Mouse (Mus musculus): Measurements from ENCODE around the gene Tcf20. TPM values are rescaled to one million over a fixed set of nuclear protein-coding genes. Genes with fewer than 3 reads are reported as not detected.

Gene Tcf20
- total and polyA plus RNA-seq, 3 experiments = 27.0 to 47.2 (median 29.0) TPM

GRCm38 (mm10) chr15:82928844-82929243 is 58.8 kb downstream of the Tcf20 start:
- Histone ChIP-seq H3K9ac (ENCODE audit: insufficient read depth, low read depth) (no peak overlapping the region), H3K4me2 (ENCODE audit: insufficient read depth, low read depth, poor library complexity, severe bottlenecking) (no peak overlapping the region), H3K9me3 (replicated peaks; ENCODE audit: low read length) (no peaks in the 10 kb centered on the region), H3K36me3 (replicated peaks in 1 of 2; ENCODE audit: control insufficient read depth in 1 of 2, insufficient read depth in 1 of 2, low read length in 1 of 2) (no peaks in the 10 kb centered on the region), H3K4me1 (ENCODE audit: control insufficient read depth in 1 of 2, insufficient read depth in 2 of 2) (peaks cover 0 to 28% of the 10 kb centered on the region in 2 experiments; a peak in 2 of 4 replicates), H3K27ac (ENCODE audit: insufficient read depth, low read depth) (no peak overlapping the region), H3K79me2 (replicated peaks; ENCODE audit: control insufficient read depth, extremely low read depth, insufficient read depth, poor library complexity, severe bottlenecking) (no peaks in the 10 kb centered on the region), H3K4me3 (replicated peaks in 1 of 3; ENCODE audit: low read depth in 2 of 3, low read length in 2 of 3, poor library complexity in 1 of 3) (no peak overlapping the region), H3K27me3 (replicated peaks) (no peaks in the 10 kb centered on the region)
- TF ChIP-seq E2F4 (IDR thresholded peaks at IDR 0.05; ENCODE audit: insufficient replicate concordance, low read depth, low read length) (no peak), USF1 (IDR thresholded peaks at IDR 0.05; ENCODE audit: low read depth, low read length) (no peak), IRF4 (IDR thresholded peaks at IDR 0.05; ENCODE audit: low read depth, low read length) (no peak), MEF2A (IDR thresholded peaks at IDR 0.05; ENCODE audit: borderline replicate concordance, low read depth, low read length) (no peak), POLR2AphosphoS2 (IDR thresholded peaks at IDR 0.05; ENCODE audit: low read depth, low read length) (no peak), CHD2 (IDR thresholded peaks at IDR 0.05; ENCODE audit: low read length) (no peak), USF2 (conservative IDR thresholded peaks at IDR 0.05; ENCODE audit: low read depth, low read length) (no peak), MAZ (IDR thresholded peaks at IDR 0.05; ENCODE audit: low read depth, low read length) (no peak), CTCF (conservative IDR thresholded peaks at IDR 0.05 in 1 of 2, IDR thresholded peaks at IDR 0.05 in 1 of 2; ENCODE audit: low read depth in 2 of 2, low read length in 2 of 2) (no peak), EP300 (IDR thresholded peaks at IDR 0.05; ENCODE audit: low read length) (no peak), CHD1 (IDR thresholded peaks at IDR 0.05; ENCODE audit: low read depth, low read length) (no peak), KAT2A (IDR thresholded peaks at IDR 0.05; ENCODE audit: insufficient replicate concordance, low read length) (no peak), UBTF (IDR thresholded peaks at IDR 0.05; ENCODE audit: low read depth, low read length) (no peak), JUND (conservative IDR thresholded peaks at IDR 0.05; ENCODE audit: low read depth, low read length) (no peak), RAD21 (IDR thresholded peaks at IDR 0.05; ENCODE audit: low read depth, low read length) (no peak), NRF1 (IDR thresholded peaks at IDR 0.05; ENCODE audit: low read depth, low read length) (no peak)
- in situ Hi-C loops (cut with MboI; ENCODE audit: low pct_ligation_motif_present, low pct_unique_long_range_greater_than_20kb, low sequenced_read_pairs) (no loop called here), dilution Hi-C loops (cut with MboI; ENCODE audit: extremely low pct_ligation_motif_present, extremely low pct_unique_long_range_greater_than_20kb, low sequenced_read_pairs) (no loop called here)
- DNase-seq (ENCODE audit: extremely low read depth) = no peak

DNA sequence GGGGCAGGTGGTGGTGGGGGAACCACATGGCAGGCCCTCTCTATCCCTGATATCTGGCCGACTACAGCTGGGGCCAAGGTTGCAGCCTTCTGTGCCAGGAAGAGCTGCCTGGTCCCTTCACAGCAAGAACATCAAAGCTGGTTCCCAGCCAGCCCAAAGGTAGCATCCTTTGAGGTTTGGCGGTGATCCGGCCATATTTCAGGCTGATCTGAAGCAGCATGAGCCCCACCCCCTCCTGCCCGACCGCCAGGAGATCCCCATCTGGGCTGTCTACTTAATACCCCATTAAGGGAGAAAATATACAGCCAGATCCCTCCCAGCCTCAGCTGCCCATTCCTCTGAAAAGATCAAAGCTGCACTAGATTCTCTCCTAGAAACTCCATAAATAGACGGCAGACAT is 59.6 kb downstream of the Tcf20 start:
- dilution Hi-C loops (cut with MboI; ENCODE audit: extremely low pct_ligation_motif_present, extremely low pct_unique_long_range_greater_than_20kb, low sequenced_read_pairs) = no loop called here
- Histone ChIP-seq H3K27me3 (replicated peaks) (no peaks in the 10 kb centered on the region), H3K4me2 (ENCODE audit: insufficient read depth, low read depth, poor library complexity, severe bottlenecking) (no peak overlapping the region), H3K79me2 (replicated peaks; ENCODE audit: control insufficient read depth, extremely low read depth, insufficient read depth, poor library complexity, severe bottlenecking) (no peaks in the 10 kb centered on the region), H3K9ac (ENCODE audit: insufficient read depth, low read depth) (no peak overlapping the region), H3K27ac (ENCODE audit: insufficient read depth, low read depth) (no peak overlapping the region), H3K4me3 (replicated peaks in 1 of 3; ENCODE audit: low read depth in 2 of 3, low read length in 2 of 3, poor library complexity in 1 of 3) (no peak overlapping the region), H3K36me3 (replicated peaks in 1 of 2; ENCODE audit: control insufficient read depth in 1 of 2, insufficient read depth in 1 of 2, low read length in 1 of 2) (no peaks in the 10 kb centered on the region), H3K9me3 (replicated peaks; ENCODE audit: low read length) (no peaks in the 10 kb centered on the region), H3K4me1 (ENCODE audit: control insufficient read depth in 1 of 2, insufficient read depth in 2 of 2) (peaks cover 0 to 22% of the 10 kb centered on the region in 2 experiments; a peak in 2 of 4 replicates)
- in situ Hi-C loops (cut with MboI; ENCODE audit: low pct_ligation_motif_present, low pct_unique_long_range_greater_than_20kb, low sequenced_read_pairs) = no loop called here
- TF ChIP-seq ETS1 (conservative IDR thresholded peaks at IDR 0.05; ENCODE audit: low read depth, low read length) (no peak), RAD21 (IDR thresholded peaks at IDR 0.05; ENCODE audit: low read depth, low read length) (no peak), ZMIZ1 (IDR thresholded peaks at IDR 0.05; ENCODE audit: low read depth, low read length) (no peak), NRF1 (IDR thresholded peaks at IDR 0.05; ENCODE audit: low read depth, low read length) (no peak), JUND (conservative IDR thresholded peaks at IDR 0.05; ENCODE audit: low read depth, low read length) (no peak), TCF12 (IDR thresholded peaks at IDR 0.05; ENCODE audit: low read depth, low read length) (no peak), RCOR1 (conservative IDR thresholded peaks at IDR 0.05; ENCODE audit: low read depth, low read length) (no peak), UBTF (IDR thresholded peaks at IDR 0.05; ENCODE audit: low read depth, low read length) (no peak), EP300 (IDR thresholded peaks at IDR 0.05; ENCODE audit: low read length) (no peak), CHD2 (IDR thresholded peaks at IDR 0.05; ENCODE audit: low read length) (no peak), ZC3H11A (IDR thresholded peaks at IDR 0.05; ENCODE audit: low read depth, low read length) (no peak), CHD1 (IDR thresholded peaks at IDR 0.05; ENCODE audit: low read depth, low read length) (no peak), TBP (conservative IDR thresholded peaks at IDR 0.05; ENCODE audit: low read depth, low read length) (no peak)
- DNase-seq (ENCODE audit: extremely low read depth) = no peak

Measured in CH12.LX (cell line).